Mouse (Mus musculus) embryonic facial prominence, embryonic 10.5 days (tissue): ENCODE measurements around the gene Mcm10. TPM values are rescaled to one million over a fixed set of nuclear protein-coding genes. Genes with fewer than 3 reads are reported as not detected.
A peak's percentile ranks its signal among the peaks of the same experiment; 100 is the strongest.

ENCODE experiments used
- DNase-seq: peaks from one replicate; pipeline ENCODE4 v3.0.0-alpha.2; 2017; ENCODE audit warnings: low spot score
- H3K27ac ChIP-seq: fragments of 300-500 bp; sonication (generic); replicated peaks from 2 replicates; pipeline ENCODE4 v1.5.1; 2016; ENCODE audit warnings: mild to moderate bottlenecking
- H3K27me3 ChIP-seq: fragments of 300-500 bp; sonication (generic); replicated peaks from 2 replicates; pipeline ENCODE4 v1.6.1; 2016; ENCODE audit warnings: low read depth, mild to moderate bottlenecking; ENCODE audit not compliant: poor library complexity, severe bottlenecking
- H3K36me3 ChIP-seq: fragments of 300-500 bp; sonication (generic); replicated peaks from 2 replicates; pipeline ENCODE4 v1.6.1; 2016; ENCODE audit warnings: mild to moderate bottlenecking, moderate library complexity
- H3K4me1 ChIP-seq: fragments of 300-500 bp; sonication (generic); 2 replicates; pipeline ENCODE4 v1.6.1; 2016
- H3K4me3 ChIP-seq: fragments of 300-500 bp; sonication (generic); 2 replicates; pipeline ENCODE4 v1.5.1; 2016; ENCODE audit warnings: mild to moderate bottlenecking, moderate library complexity
- H3K9me3 ChIP-seq: fragments of 300-500 bp; sonication (generic); 2 replicates; pipeline ENCODE4 v1.6.1; 2016; ENCODE audit warnings: mild to moderate bottlenecking
- WGBS: fragments of 180-500 bp; shearing (Covaris S2); methylation state at CpG from one replicate; pipeline ENCODE4 v1.1.7; 2016; 5-methylcytosine and 5-hydroxymethylcytosine counted together
- polyA plus RNA-seq: library from polyadenylated mRNA; unstranded; fragments of >200 nt; fragmentation: Nextera tagmentation; extraction: Ambion mirVana; gene quantifications from 2 replicates; pipeline ENCODE4 v1.2.1, GENCODE M21; 2016

Gene Mcm10
- polyA plus RNA-seq: 76.4 and 80.4 TPM in 2 replicates

GRCm38 (mm10) chr2:5012491-5013324, at the start of gene Mcm10:
Mcm10 (minus strand) TSS chr2:5012791.
- WGBS: 5% methylated on average over 32 of the region's 32 CpGs
- Histone ChIP-seq H3K4me1 (peaks cover 11% of the 10 kb centered on the region), H3K4me3 (peak within 1 kb of the TSS; percentile 85), H3K27ac (peak within 1 kb of the TSS; percentile 93), H3K9me3 (no peaks in the 10 kb centered on the region), H3K27me3 (no peaks in the 10 kb centered on the region), H3K36me3 (peaks cover 28% of the 10 kb centered on the region)
- peak; percentile 94 for DNase-seq

DNA sequence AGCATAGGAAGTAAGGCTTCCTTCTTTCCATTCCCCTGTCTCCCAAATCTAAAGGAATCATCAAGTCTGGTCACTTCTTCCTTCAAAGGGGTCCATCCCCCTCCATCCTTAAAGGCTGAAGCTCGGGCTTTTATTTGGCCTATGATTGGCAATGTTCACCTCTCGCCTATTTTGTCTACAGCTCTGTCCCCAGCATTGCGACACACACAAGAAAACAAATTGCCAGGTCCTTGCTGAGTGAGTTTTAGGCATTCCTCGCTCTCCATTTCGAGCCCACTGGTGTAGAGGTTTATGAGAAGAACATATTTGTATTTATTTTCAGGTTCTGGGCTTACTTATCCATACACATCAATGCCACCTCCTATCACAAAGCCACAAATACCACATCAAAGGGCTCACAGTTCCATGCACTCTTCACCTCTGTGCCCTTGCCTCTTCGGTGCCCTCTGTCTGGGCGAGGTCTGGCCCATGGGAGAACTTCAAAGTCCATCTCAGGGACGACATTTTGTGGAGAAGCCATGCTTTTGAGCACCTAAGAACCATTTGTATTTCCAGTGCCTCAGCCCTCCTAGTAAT, 48.6 kb upstream of the Mcm10 start:
- Histone ChIP-seq H3K27me3 (peaks cover 37% of the 10 kb centered on the region), H3K4me3 (no peak overlapping the region), H3K27ac (no peak overlapping the region), H3K36me3 (no peaks in the 10 kb centered on the region), H3K4me1 (peaks cover 20% of the 10 kb centered on the region), H3K9me3 (no peaks in the 10 kb centered on the region)
- no peak for DNase-seq
- WGBS: 77% methylated on average over 8 of the region's 8 CpGs

GRCm38 (mm10) chr2:5059997-5060396, 47.4 kb upstream of the Mcm10 start:
- H3K4me3 ChIP-seq: no peak overlapping the region
- H3K36me3 ChIP-seq: no peaks in the 10 kb centered on the region
- WGBS: 78% methylated on average over 4 of the region's 4 CpGs
- H3K27ac ChIP-seq: no peak overlapping the region
- H3K9me3 ChIP-seq: no peaks in the 10 kb centered on the region
- H3K4me1 ChIP-seq: peaks cover 20% of the 10 kb centered on the region
- DNase-seq: no peak
- H3K27me3 ChIP-seq: peaks cover 36% of the 10 kb centered on the region

GRCm38 (mm10) chr2:5058436-5058835, 45.8 kb upstream of the Mcm10 start:
- 87% methylated on average over 5 of the region's 5 CpGs for WGBS
- Histone ChIP-seq H3K9me3 (no peaks in the 10 kb centered on the region), H3K27me3 (peaks cover 21% of the 10 kb centered on the region), H3K27ac (no peak overlapping the region), H3K4me3 (no peak overlapping the region), H3K36me3 (no peaks in the 10 kb centered on the region), H3K4me1 (peaks cover 10% of the 10 kb centered on the region)
- no peak for DNase-seq

DNA sequence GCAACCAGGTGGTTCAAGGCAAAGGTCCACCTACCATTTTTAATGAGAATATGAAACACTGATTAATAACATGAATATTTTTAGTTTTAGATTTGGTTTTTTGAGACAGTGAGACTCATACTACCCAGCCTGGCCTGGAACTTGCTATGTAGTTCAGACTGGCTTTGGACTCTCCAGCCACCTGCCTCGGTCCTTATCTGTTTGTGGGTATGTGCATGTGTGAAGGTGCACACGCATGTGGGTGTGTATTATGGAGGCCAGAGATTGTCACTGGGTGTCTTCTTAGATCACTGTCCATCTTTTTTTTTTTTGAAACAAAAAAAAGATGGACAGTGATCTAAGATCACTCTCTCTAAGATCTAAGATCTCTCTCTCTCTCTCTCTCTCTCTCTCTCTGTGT, 38.0 kb upstream of the Mcm10 start:
- H3K27me3 ChIP-seq: no peaks in the 10 kb centered on the region; the same call in 1 of the 2 replicates
- no peak overlapping the region for H3K4me3 ChIP-seq
- H3K4me1 ChIP-seq: peaks cover 11% of the 10 kb centered on the region
- WGBS: 88% methylated on average over 2 of the region's 2 CpGs
- no peaks in the 10 kb centered on the region for H3K36me3 ChIP-seq
- H3K27ac ChIP-seq: no peak overlapping the region
- H3K9me3 ChIP-seq: no peaks in the 10 kb centered on the region
- no peak for DNase-seq

DNA sequence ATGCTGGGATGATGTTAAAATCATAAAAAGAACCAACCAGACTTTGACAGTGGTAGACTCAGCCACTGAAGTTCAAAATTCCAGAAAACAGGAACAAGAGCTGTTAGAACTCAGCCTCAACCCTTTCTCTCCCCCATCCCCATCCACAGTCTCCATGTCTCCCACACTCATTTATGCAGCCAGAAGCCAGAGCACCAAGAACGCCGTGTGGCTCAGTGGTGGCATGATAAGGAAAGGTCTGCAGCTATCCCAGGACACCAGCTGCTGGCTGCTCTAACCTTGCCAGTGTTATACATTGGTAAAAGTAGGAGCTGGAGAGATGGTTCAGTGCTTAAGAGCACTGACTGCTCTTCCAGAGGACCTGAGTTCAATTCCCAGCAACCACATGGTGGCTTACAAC, 34.4 kb upstream of the Mcm10 start:
- peaks cover 29% of the 10 kb centered on the region for H3K4me1 ChIP-seq
- WGBS: 90% methylated on average over 2 of the region's 2 CpGs
- no peak for DNase-seq

DNA sequence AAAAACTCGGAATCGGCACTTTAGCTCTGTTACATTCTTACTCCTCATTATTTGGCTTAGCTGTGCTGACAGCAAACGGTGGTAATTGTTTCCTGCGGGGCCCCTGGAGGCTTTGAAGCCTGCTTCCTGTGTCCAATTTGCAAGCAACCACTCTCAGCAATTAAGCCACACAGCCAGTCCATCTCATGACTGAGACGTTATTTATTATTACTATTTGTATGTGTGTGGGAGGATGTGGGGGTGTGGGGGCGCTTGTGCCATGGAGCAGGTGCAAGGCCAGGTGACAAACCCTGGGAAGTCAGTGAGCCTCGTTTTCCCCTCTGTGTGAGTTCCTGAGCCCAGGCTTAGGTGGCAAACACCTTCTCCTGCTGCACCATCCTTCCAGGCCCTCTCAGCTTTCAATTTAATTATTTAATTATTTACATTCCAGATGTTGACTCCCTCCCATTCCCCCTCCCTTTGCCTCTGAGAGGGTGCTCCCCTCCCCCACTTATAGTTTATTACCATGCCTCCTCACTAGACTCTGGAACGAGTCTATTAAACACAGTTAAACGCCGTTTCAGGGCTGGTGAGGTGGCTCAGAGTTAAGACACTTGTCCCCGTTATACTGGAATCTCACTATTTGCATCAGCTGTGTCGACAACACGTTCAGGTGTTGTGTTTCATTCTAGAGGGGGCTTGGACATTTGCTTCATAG, 32.8 kb upstream of the Mcm10 start:
- Histone ChIP-seq H3K9me3 (no peaks in the 10 kb centered on the region), H3K36me3 (no peaks in the 10 kb centered on the region), H3K27ac (no peak overlapping the region), H3K4me1 (peaks cover 29% of the 10 kb centered on the region), H3K27me3 (peaks cover 11% of the 10 kb centered on the region), H3K4me3 (0 out of 2 replicates have a peak overlapping the region, but pooled peaks have one; percentile 25)
- DNase-seq: peak; percentile 60
- 37% methylated on average over 13 of the region's 13 CpGs for WGBS

More for the DNA sequence above, 34.4 kb upstream of the Mcm10 start:
- no peaks in the 10 kb centered on the region for H3K9me3 ChIP-seq
- H3K27ac ChIP-seq: no peak overlapping the region
- H3K27me3 ChIP-seq: peaks cover 11% of the 10 kb centered on the region
- no peak overlapping the region for H3K4me3 ChIP-seq
- H3K36me3 ChIP-seq: no peaks in the 10 kb centered on the region

GRCm38 (mm10) chr2:5044321-5044720, 31.7 kb upstream of the Mcm10 start:
- 40% methylated on average over 3 of the region's 3 CpGs for WGBS
- Histone ChIP-seq H3K9me3 (no peaks in the 10 kb centered on the region), H3K4me1 (peaks cover 25% of the 10 kb centered on the region), H3K27me3 (peaks cover 11% of the 10 kb centered on the region), H3K4me3 (no peak overlapping the region), H3K36me3 (no peaks in the 10 kb centered on the region), H3K27ac (no peak overlapping the region)
- DNase-seq: no peak

- H3K36me3 ChIP-seq: no peaks in the 10 kb centered on the region
- peaks cover 11% of the 10 kb centered on the region for H3K27me3 ChIP-seq
- H3K9me3 ChIP-seq: no peaks in the 10 kb centered on the region
- no peak overlapping the region for H3K4me3 ChIP-seq
- WGBS: over 99% methylated on average over 2 of the region's 2 CpGs
- peaks cover 25% of the 10 kb centered on the region for H3K4me1 ChIP-seq
- no peak overlapping the region for H3K27ac ChIP-seq
- no peak for DNase-seq
Measured at GRCm38 (mm10) chr2:5043476-5043761, 30.8 kb upstream of the Mcm10 start.

DNA sequence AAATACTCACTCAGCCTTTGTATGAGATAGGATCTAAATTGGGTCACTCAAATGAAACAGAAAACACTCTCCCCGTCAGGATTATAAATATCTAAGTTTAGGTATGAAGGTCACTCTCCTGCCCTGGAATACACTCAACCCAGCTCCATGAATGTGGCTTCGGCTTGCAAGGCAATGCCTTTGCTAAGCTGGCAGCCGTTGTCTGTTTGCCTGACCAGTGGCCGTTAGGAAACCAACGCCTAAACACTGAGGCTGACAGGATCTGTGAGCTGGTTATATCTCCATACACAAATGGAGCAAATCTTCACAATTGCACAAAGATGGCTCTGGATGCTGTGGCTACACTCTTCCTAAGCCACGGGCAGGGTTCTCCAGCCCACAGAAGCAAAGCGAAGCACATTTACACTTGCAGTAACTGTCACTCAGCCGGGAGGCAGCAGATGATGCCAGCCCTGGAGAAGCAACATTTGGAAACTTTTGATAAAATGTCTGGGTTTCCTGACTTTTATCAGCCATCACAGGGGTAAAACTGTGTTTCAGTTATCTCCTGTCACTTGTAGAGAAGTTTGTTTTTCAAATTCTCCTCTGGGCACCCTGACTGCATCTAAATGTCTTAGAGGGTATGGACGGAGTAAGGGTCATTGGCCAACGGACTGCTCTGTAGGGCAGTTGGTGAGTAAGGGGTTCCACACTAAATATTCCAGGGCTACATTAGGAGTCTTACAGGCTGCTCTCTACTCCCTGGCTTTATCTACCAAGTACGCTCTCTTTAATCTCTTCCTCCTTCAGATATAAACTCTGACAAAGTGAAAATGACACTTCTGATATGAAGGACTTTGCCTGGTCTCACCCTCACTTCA, 30.3 kb upstream of the Mcm10 start:
- Histone ChIP-seq H3K4me1 (peaks cover 25% of the 10 kb centered on the region), H3K4me3 (no peak overlapping the region), H3K36me3 (no peaks in the 10 kb centered on the region), H3K27me3 (peaks cover 11% of the 10 kb centered on the region), H3K9me3 (no peaks in the 10 kb centered on the region), H3K27ac (no peak overlapping the region)
- no peak for DNase-seq
- 83% methylated on average over 11 of the region's 11 CpGs for WGBS

DNA sequence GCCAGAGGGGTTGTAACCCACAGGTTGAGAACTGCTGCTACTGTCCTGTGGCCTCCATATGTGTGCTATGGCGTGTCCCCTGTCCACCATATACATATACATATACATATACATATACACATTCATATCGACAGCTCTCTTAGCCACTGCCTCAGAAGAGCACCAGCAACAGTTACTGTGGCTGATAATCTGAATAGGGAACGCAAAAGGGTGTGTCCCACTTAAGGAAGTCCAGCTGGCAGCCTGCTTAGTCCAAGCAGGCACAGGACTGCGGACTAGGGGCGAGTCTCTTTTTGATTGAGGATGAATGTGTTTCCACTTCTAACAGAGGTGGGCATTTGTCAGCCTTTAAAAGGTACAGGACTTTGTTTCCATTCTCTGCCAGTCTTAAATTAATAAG, 29.3 kb upstream of the Mcm10 start:
- Histone ChIP-seq H3K27ac (no peak overlapping the region), H3K9me3 (no peaks in the 10 kb centered on the region), H3K36me3 (no peaks in the 10 kb centered on the region), H3K27me3 (peaks cover 11% of the 10 kb centered on the region), H3K4me3 (no peak overlapping the region), H3K4me1 (peaks cover 25% of the 10 kb centered on the region)
- 90% methylated on average over 5 of the region's 5 CpGs for WGBS
- DNase-seq: no peak
